In genomic region chr5:29735557-29736061, GRCm38 (mm10) we compare ENCODE assay signal across 8 mouse cellular contexts. TPM values are rescaled to one million over a fixed set of nuclear protein-coding genes. Genes with fewer than 3 reads are reported as not detected.
A peak's percentile ranks its signal among the peaks of the same experiment; 100 is the strongest.
DNase-seq lines count a peak whose midpoint lies in the region; ATAC-seq lines count a peak whose summit lies in the region.

Dnajb6 (plus strand) TSS chr5:29735688.
Gm5129 (minus strand) TSS chr5:29735936.

- H3K9ac ChIP-seq in hindbrain, embryonic 15.5 days = peak within 1 kb of the TSS; percentile 90

- peak within 1 kb of the TSS; percentile 97 for H3K27ac ChIP-seq in hindbrain, embryonic 15.5 days (replicated peaks)

- DNase-seq in R1 (ENCODE audit: low read depth, low spot score) = peak; percentile 97
- peak; percentile 98 to 99 for DNase-seq in cerebellum, postnatal 25 days
- DNase-seq in frontal cortex, postnatal 36 days (ENCODE audit: low spot score in 2 of 2) = peak; percentile 99 to 100
- DNase-seq in left cerebral cortex, adult 11 months (ENCODE audit: low spot score) = peak; percentile 96
- peak; percentile 97 to 98 for DNase-seq in lung, postnatal 4 days
- DNase-seq in retina, postnatal 7 days (ENCODE audit: low read depth, low spot score) = peak; percentile 91
- DNase-seq in urinary bladder, adult 2 months (ENCODE audit: low spot score) = peak; percentile 99

- H3K9me3 ChIP-seq in hindbrain, embryonic 15.5 days = no peaks in the 10 kb centered on the region

- no peaks in the 10 kb centered on the region for H3K27me3 ChIP-seq in hindbrain, embryonic 15.5 days

- peak within 1 kb of the TSS; percentile 92 for H3K4me2 ChIP-seq in hindbrain, embryonic 15.5 days

- under 1% methylated on average over 46 of the region's 46 CpGs for WGBS in hindbrain, embryonic 15.5 days

- H3K4me3 ChIP-seq in hindbrain, embryonic 15.5 days = peak within 1 kb of the TSS; percentile 100

- peak; percentile 98 for ATAC-seq in hindbrain, embryonic 15.5 days (ENCODE audit: low FRiP score, low read depth)

- peaks cover 43% of the 10 kb centered on the region for H3K4me1 ChIP-seq in hindbrain, embryonic 15.5 days (replicated peaks)

- H3K36me3 ChIP-seq in hindbrain, embryonic 15.5 days = no peaks in the 10 kb centered on the region

RNA-seq across cellular contexts. Expression of gene Dnajb6, which starts in this region (rescaled TPM):
- 269 and 274 TPM in 2 replicates for polyA plus RNA-seq in hindbrain, embryonic 15.5 days (2015; fragmentation: Nextera tagmentation; extraction: Ambion mirVana)
- polyA plus RNA-seq in urinary bladder, adult 2 months (2012; rRNA removed) = 92.2 and 100 TPM in 2 replicates

RNA-seq across cellular contexts. Expression of gene Gm5129, which starts in this region (rescaled TPM):
- polyA plus RNA-seq in hindbrain, embryonic 15.5 days (2015; fragmentation: Nextera tagmentation; extraction: Ambion mirVana) = not detected in 2 replicates
- not detected in 2 replicates for polyA plus RNA-seq in urinary bladder, adult 2 months (2012; rRNA removed)

Comparison
In these comparisons a context has a peak if more than half of its experiments do, and no peak if none do; other contexts are left out.
1. Peak in every context shown above with its lines: DNase-seq, ATAC-seq, H3K4me3 ChIP-seq and H3K27ac ChIP-seq.